15 mouse cellular contexts compared by ENCODE assay signal in genomic region chr9:71438146-71438545, GRCm38 (mm10).
"Had no signal": no experiment of that assay in that cellular context is flagged by ENCODE, and none has a peak within 500 bp of the region (broad histone marks: within the 10 kb centered on the region; RNA-seq: fewer than 3 reads in every experiment).

No protein-coding gene starts in this region.

- H3K4me2 ChIP-seq: liver, embryonic 11.5 days; liver, embryonic 15.5 days; midbrain, embryonic 12.5 days had no signal

- H3K9ac ChIP-seq: liver, embryonic 15.5 days; midbrain, embryonic 12.5 days had no signal

- H3K4me3 ChIP-seq: left cerebral cortex, adult 2 months; limb, embryonic 10.5 days; liver, embryonic 15.5 days; megakaryocyte, embryonic 14.5 days; midbrain, embryonic 12.5 days had no signal

- H3K4me1 ChIP-seq: limb, embryonic 10.5 days; liver, embryonic 15.5 days; megakaryocyte, embryonic 14.5 days; midbrain, embryonic 12.5 days had no signal

- DNase-seq: kidney, adult 2 months; kidney, postnatal 25 days; lung, adult 2 months; lung, postnatal 10 days; right cerebral cortex, postnatal 25 days; spleen, adult 18-20 months; thymus, adult 18-20 months; thymus, postnatal 25 days had no signal

- H3K27me3 ChIP-seq: liver, embryonic 15.5 days; midbrain, embryonic 12.5 days had no signal

- H3K27ac ChIP-seq: left cerebral cortex, adult 2 months; limb, embryonic 10.5 days; liver, embryonic 15.5 days; macrophage; midbrain, embryonic 12.5 days had no signal

- H3K9me3 ChIP-seq: limb, embryonic 10.5 days; liver, embryonic 15.5 days; midbrain, embryonic 12.5 days had no signal

- H3K36me3 ChIP-seq: limb, embryonic 10.5 days; liver, embryonic 15.5 days; midbrain, embryonic 12.5 days had no signal
